Mouse (Mus musculus): ENCODE data around the gene Ccdc54.

GRCm38 (mm10) chr16:50596171-50596570 lies 5.2 kb upstream of the Ccdc54 start:
- TF ChIP-seq CTCF (IDR thresholded peaks at IDR 0.05; ENCODE audit: low read depth) (no peak), EP300 (IDR thresholded peaks at IDR 0.05; ENCODE audit: low read depth) (no peak)

All from heart, postnatal 0 days (tissue).